Mouse (Mus musculus) heart, postnatal 10 days (tissue): Measurements from ENCODE around the gene Hoxd12. TPM values are rescaled to one million over a fixed set of nuclear protein-coding genes. Genes with fewer than 3 reads are reported as not detected.

Experiments
- DNase-seq, 2 experiments: peaks; one replicate each; pipeline ENCODE4 v3.0.0; 2021
- intact Hi-C: fragments of 180-260 bp; cut with DNase I; formaldehyde crosslinking; loops from one replicate; pipeline ENCODE4 v1.15.1; 2025
- microRNA-seq, 2 experiments: library from miRNA; unstranded; fragments of <30 nt; microRNA quantifications; one replicate each; pipeline ENCODE4 v1.2.0; 2022
- total RNA-seq, 2 experiments: library from RNA; stranded (reverse); gene quantifications; 2 replicates each; pipeline ENCODE4 v1.2.3; 2021

The Hoxd12 gene
- total RNA-seq, 2 experiments from 2014 or later: not detected

- intact Hi-C loops: no loop called here
- DNase-seq: no peak
Measured at GRCm38 (mm10) chr2:74724244-74725015, 49.6 kb downstream of the Hoxd12 start.

GRCm38 (mm10) chr2:74725171-74725570 is 50.4 kb downstream of the Hoxd12 start:
- DNase-seq: no peak
- intact Hi-C loops: no loop called here

GRCm38 (mm10) chr2:74726551-74726950 is 51.7 kb downstream of the Hoxd12 start, which contains the start of gene Gm28230:
Gm28230 (plus strand) TSS chr2:74726728.
- no peak for DNase-seq
- intact Hi-C loops: no loop called here

- intact Hi-C loops: no loop called here
Measured at GRCm38 (mm10) chr2:74726973-74727639, 52.3 kb downstream of the Hoxd12 start.

More at GRCm38 (mm10) chr2:74726973-74727639, 52.3 kb downstream of the Hoxd12 start:
- DNase-seq: no peak

Small RNA genes within 50 kb of the gene (microRNA-seq; reads per million reads assigned to microRNA genes)
- gene Gm44463: 0 reads per million in 2 experiments
- 1,206 to 1,233 reads per million in 2 experiments for gene Mir10b

Other genes starting within 250 kb of the Hoxd12 start
- 10 to 100 TPM; 18.7 to 21.4 TPM for gene Lnpk, start 95.6 kb upstream of the Hoxd12 start, total RNA-seq
- not detected for gene Evx2, start 15.5 kb upstream of the Hoxd12 start, total RNA-seq
- not detected for gene Hoxd13, start 6.7 kb upstream of the Hoxd12 start, total RNA-seq
- not detected for gene Hoxd11, start 4.5 kb downstream of the Hoxd12 start, total RNA-seq
- gene Hoxd10, start 16.9 kb downstream of the Hoxd12 start, total RNA-seq: not detected
- under 1 TPM; 0.19 to 0.22 TPM for gene Hoxd9, start 22.7 kb downstream of the Hoxd12 start, total RNA-seq
- gene Hoxd8, start 29.6 kb downstream of the Hoxd12 start, total RNA-seq: 1 to 10 TPM; 1.9 to 2.5 TPM
- not detected for gene Hoxd3, start 36.9 kb downstream of the Hoxd12 start, total RNA-seq
- under 1 TPM; 0.55 to 0.57 TPM for gene Hoxd4, start 36.9 kb downstream of the Hoxd12 start, total RNA-seq
- not detected for gene Gm28230, start 51.7 kb downstream of the Hoxd12 start, total RNA-seq
- gene Hoxd1, start 88.0 kb downstream of the Hoxd12 start, total RNA-seq: not detected
- gene Mtx2, start 150.8 kb downstream of the Hoxd12 start, total RNA-seq: 100 to 1,000 TPM; 137 to 142 TPM